Mouse (Mus musculus) hindbrain, embryonic 12.5 days (tissue): Measurements from ENCODE around the gene Fosl1. TPM values are rescaled to one million over a fixed set of nuclear protein-coding genes. Genes with fewer than 3 reads are reported as not detected.

Experiments used
- polyA plus RNA-seq: library from polyadenylated mRNA; unstranded; fragments of >200 nt; fragmentation: Nextera tagmentation; extraction: Ambion mirVana; gene quantifications from 2 replicates; pipeline ENCODE4 v1.2.1, GENCODE M21; 2016

The Fosl1 gene
- polyA plus RNA-seq, 1 experiment from 2014 or later, result not detected

Other genes with a start within 250 kb of the Fosl1 start
- gene Pacs1, start 174.4 kb upstream of the Fosl1 start, polyA plus RNA-seq, result 36.6 and 38.8 TPM in 2 replicates
- gene Sf3b2, start 152.1 kb upstream of the Fosl1 start, polyA plus RNA-seq, result 363 and 385 TPM in 2 replicates
- 22.6 and 27.6 TPM in 2 replicates for gene Gal3st3, start 149.2 kb upstream of the Fosl1 start, polyA plus RNA-seq
- not detected in 2 replicates for gene Catsper1, start 111.8 kb upstream of the Fosl1 start, polyA plus RNA-seq
- gene Cst6, start 98.0 kb upstream of the Fosl1 start, polyA plus RNA-seq, result 3.0 and 3.6 TPM in 2 replicates
- gene Eif1ad, start 80.8 kb upstream of the Fosl1 start, polyA plus RNA-seq, result 61.2 and 67.0 TPM in 2 replicates
- gene Banf1, start 80.4 kb upstream of the Fosl1 start, polyA plus RNA-seq, result 309 and 324 TPM in 2 replicates
- 106 and 111 TPM in 2 replicates for gene Sart1, start 58.8 kb upstream of the Fosl1 start, polyA plus RNA-seq
- 0.86 and 0.98 TPM in 2 replicates for gene Tsga10ip, start 45.0 kb upstream of the Fosl1 start, polyA plus RNA-seq
- 276 and 280 TPM in 2 replicates for gene Drap1, start 22.6 kb upstream of the Fosl1 start, polyA plus RNA-seq
- gene AI837181, start 22.4 kb upstream of the Fosl1 start, polyA plus RNA-seq, result 59.0 and 59.6 TPM in 2 replicates
- 10.7 and 11.0 TPM in 2 replicates for gene Ccdc85b, start 10.3 kb downstream of the Fosl1 start, polyA plus RNA-seq
- 133 and 144 TPM in 2 replicates for gene Fibp, start 13.1 kb downstream of the Fosl1 start, polyA plus RNA-seq
- gene Ctsw, start 21.0 kb downstream of the Fosl1 start, polyA plus RNA-seq, result 3.7 and 4.3 TPM in 2 replicates
- gene Efemp2, start 26.4 kb downstream of the Fosl1 start, polyA plus RNA-seq, result 75.3 and 81.0 TPM in 2 replicates
- gene Mus81, start 40.9 kb downstream of the Fosl1 start, polyA plus RNA-seq, result 43.3 and 45.4 TPM in 2 replicates
- gene Cfl1, start 42.9 kb downstream of the Fosl1 start, polyA plus RNA-seq, result 3,169 and 3,299 TPM in 2 replicates
- gene 1700020D05Rik, start 56.2 kb downstream of the Fosl1 start, polyA plus RNA-seq, result 0.23 and 0.56 TPM in 2 replicates
- gene Snx32, start 63.0 kb downstream of the Fosl1 start, polyA plus RNA-seq, result 38.3 and 42.2 TPM in 2 replicates
- 0.18 and 0.19 TPM in 2 replicates for gene Ovol1, start 113.1 kb downstream of the Fosl1 start, polyA plus RNA-seq
- 2.6 and 3.2 TPM in 2 replicates for gene Ap5b1, start 120.5 kb downstream of the Fosl1 start, polyA plus RNA-seq
- gene Rnaseh2c, start 154.3 kb downstream of the Fosl1 start, polyA plus RNA-seq, result 114 and 126 TPM in 2 replicates
- 73.2 and 76.5 TPM in 2 replicates for gene Kat5, start 162.7 kb downstream of the Fosl1 start, polyA plus RNA-seq
- gene Rela, start 189.9 kb downstream of the Fosl1 start, polyA plus RNA-seq, result 38.4 and 41.5 TPM in 2 replicates
- gene Sipa1, start 216.2 kb downstream of the Fosl1 start, polyA plus RNA-seq, result 22.4 and 25.4 TPM in 2 replicates
- 21.5 and 23.3 TPM in 2 replicates for gene Map3k11, start 241.2 kb downstream of the Fosl1 start, polyA plus RNA-seq
- gene Pcnx3, start 241.4 kb downstream of the Fosl1 start, polyA plus RNA-seq, result 34.6 and 35.0 TPM in 2 replicates